Mouse (Mus musculus) G1E (cell line): ENCODE data around the gene Trpt1.

Source experiments
- CTCF ChIP-seq: IDR thresholded peaks from 2 replicates; pipeline ENCODE4 v1.5.1; 2012; ENCODE audit warnings: low read depth, low read length, inconsistent platforms, mixed read lengths
- GATA1 ChIP-seq: IDR thresholded peaks from 2 replicates; pipeline ENCODE4 v1.6.1; 2012; ENCODE audit warnings: borderline replicate concordance, low read length, inconsistent platforms, mixed read lengths
- GATA2 ChIP-seq: IDR thresholded peaks from 2 replicates; pipeline ENCODE4 v1.6.1; 2012; ENCODE audit warnings: low read depth, low read length, inconsistent platforms, borderline replicate concordance
- TAL1 ChIP-seq: conservative IDR thresholded peaks from 2 replicates; pipeline ENCODE4 v1.6.1; 2012; ENCODE audit warnings: low read depth, low read length, inconsistent platforms, mixed read lengths

- TF ChIP-seq CTCF (no peak), TAL1 (no peak), GATA2 (no peak), GATA1 (no peak)
These were observed 20.1 kb upstream of the Trpt1 start, which contains the start of gene Plcb3 for GRCm38 (mm10) chr19:6975537-6976521.
